Mouse (Mus musculus) leukemia stem cell, adult 10-12 weeks (primary cell): ENCODE measurements around the gene Krt87. TPM values are rescaled to one million over a fixed set of nuclear protein-coding genes. Genes with fewer than 3 reads are reported as not detected.

ENCODE experiments used
- polyA plus RNA-seq: library from polyadenylated mRNA; stranded (reverse); fragments of >175 nt; gene quantifications from 2 replicates; pipeline ENCODE4 v1.2.3, GENCODE M21; 2012; ENCODE audit warnings: low replicate concordance

Gene Krt87
- polyA plus RNA-seq = not detected in 2 replicates

GRCm38 (mm10) chr15:101438555-101438954 lies at the start of gene Krt87:
Gene Krt87, minus strand, starts transcription at chr15:101438804.

GRCm38 (mm10) chr15:101472952-101473528 lies 34.4 kb upstream of the Krt87 start, which contains the start of gene Krt86:
Gene Krt86, plus strand, starts transcription at chr15:101473478.

GRCm38 (mm10) chr15:101463651-101464050 lies 25.0 kb upstream of the Krt87 start, which contains the start of gene Krt81:
Gene Krt81, minus strand, starts transcription at chr15:101463751.

DNA sequence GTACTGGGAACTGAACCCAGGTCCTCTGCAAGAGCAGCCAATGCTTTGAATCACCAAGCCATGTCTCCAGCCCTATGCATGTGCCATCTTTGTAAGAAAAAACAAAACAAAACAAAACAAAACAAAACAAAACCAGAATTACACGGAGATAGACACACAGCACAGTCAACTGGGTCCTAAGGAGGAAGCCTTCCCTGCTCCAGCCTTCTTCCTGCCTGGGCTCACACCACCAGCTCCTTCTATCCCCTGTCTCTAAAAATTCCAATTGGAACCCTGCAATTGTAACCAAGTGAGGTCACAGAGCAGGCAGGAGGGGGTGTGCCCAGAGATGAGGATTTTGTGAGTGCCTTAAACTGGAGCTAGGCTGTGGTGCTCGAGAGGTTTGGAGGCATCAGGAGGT lies 8.8 kb upstream of the Krt87 start, which contains the start of gene Krt88:
Gene Krt88, plus strand, starts transcription at position 301 of the 400 bp plus-strand sequence.

DNA sequence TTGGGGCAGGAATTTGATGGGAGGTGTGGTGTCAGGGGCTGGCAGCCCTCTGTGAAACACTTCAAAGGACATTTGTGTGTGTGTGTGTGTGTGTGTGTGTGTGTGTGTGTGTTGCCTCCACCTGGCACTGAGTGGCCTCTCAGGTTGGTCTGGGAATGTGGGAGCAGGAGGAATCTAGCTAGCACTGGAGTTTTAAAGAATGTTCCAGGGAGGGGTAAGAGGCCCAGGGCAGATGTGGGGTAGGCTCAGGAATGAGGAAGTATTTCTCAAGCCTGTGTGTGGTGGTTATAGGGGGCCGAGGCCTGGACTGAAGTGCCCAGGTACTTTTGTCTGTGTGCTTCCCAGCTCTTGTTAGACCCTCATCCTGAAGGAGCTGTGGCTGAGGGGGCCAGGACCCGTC lies 27.8 kb downstream of the Krt87 start, which contains the start of gene Krt7:
Gene Krt7, plus strand, starts transcription at position 269 of the 400 bp plus-strand sequence.

Other genes with a start within 250 kb of the Krt87 start
- gene Grasp, start 214.6 kb downstream of the Krt87 start, polyA plus RNA-seq = 1.2 and 3.3 TPM in 2 replicates
- gene Nr4a1, start 184.5 kb downstream of the Krt87 start, polyA plus RNA-seq = 10.4 and 12.2 TPM in 2 replicates
- gene Atg101, start 154.5 kb downstream of the Krt87 start, polyA plus RNA-seq = 29.8 and 32.9 TPM in 2 replicates
- gene 6030408B16Rik, start 145.6 kb downstream of the Krt87 start, polyA plus RNA-seq = not detected in 2 replicates
- gene Krt80, start 68.6 kb downstream of the Krt87 start, polyA plus RNA-seq = 1.4 and 1.5 TPM in 2 replicates
- gene Krt7, start 27.8 kb downstream of the Krt87 start, polyA plus RNA-seq = 0.35 and 0.40 TPM in 2 replicates
- gene Krt88, start 8.9 kb upstream of the Krt87 start, polyA plus RNA-seq = not detected in 2 replicates
- not detected in 2 replicates for gene Krt81, start 24.9 kb upstream of the Krt87 start, polyA plus RNA-seq
- not detected in 2 replicates for gene Krt86, start 34.7 kb upstream of the Krt87 start, polyA plus RNA-seq
- 0.23 TPM in 1 of 2 replicates, not detected in the other for gene Krt83, start 52.7 kb upstream of the Krt87 start, polyA plus RNA-seq
- not detected in 2 replicates for gene Gm49425, start 78.5 kb upstream of the Krt87 start, polyA plus RNA-seq
- gene Krt84, start 94.0 kb upstream of the Krt87 start, polyA plus RNA-seq = not detected in 2 replicates
- not detected in 2 replicates for gene Krt82, start 111.9 kb upstream of the Krt87 start, polyA plus RNA-seq
- gene Krt90, start 124.1 kb upstream of the Krt87 start, polyA plus RNA-seq = not detected in 2 replicates
- gene Krt75, start 135.1 kb upstream of the Krt87 start, polyA plus RNA-seq = not detected in 2 replicates
- gene Gm5414, start 189.4 kb upstream of the Krt87 start, polyA plus RNA-seq = not detected in 2 replicates
- not detected in 2 replicates for gene Gm5478, start 208.6 kb upstream of the Krt87 start, polyA plus RNA-seq
- not detected in 2 replicates for gene Krt6b, start 241.5 kb upstream of the Krt87 start, polyA plus RNA-seq